Mouse (Mus musculus) kidney, adult 2 months (tissue): Measurements from ENCODE around the gene Nedd4.

Experiments used
- CTCF ChIP-seq: fragments of 200-500 bp; conservative IDR thresholded peaks from 2 replicates; pipeline ENCODE4 v1.5.1; 2011; ENCODE audit warnings: low read depth, mild to moderate bottlenecking, control low read depth, low read length, moderate library complexity, mixed read lengths; ENCODE audit not compliant: insufficient read depth, insufficient read length
- POLR2A ChIP-seq: fragments of 200-500 bp; IDR thresholded peaks from one replicate; pipeline ENCODE4 v1.6.1; 2011; ENCODE audit warnings: low read depth, low read length, control low read depth

DNA sequence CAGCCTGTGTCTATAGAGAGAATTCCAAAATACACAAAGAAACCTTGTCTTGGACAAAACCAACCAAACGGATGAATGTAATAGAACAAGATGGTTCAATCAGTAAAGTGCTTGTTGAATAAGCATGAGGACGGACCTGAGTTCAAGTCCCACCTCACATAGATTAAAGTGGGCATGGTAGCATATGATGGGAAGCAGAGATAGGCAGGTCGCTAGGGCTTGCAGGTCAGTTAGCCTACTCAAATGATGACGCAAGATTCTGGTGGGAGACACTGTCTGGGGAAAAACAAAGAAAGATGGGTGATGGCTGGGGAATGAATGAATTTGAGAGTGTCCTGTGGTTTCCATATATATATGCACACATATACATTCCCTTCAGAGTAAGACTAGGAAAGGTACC is 41.0 kb downstream of the Nedd4 start:
- TF ChIP-seq POLR2A, result no peak
- TF ChIP-seq CTCF, result no peak
